Mouse (Mus musculus) erythroblast, embryonic 14.5 days (primary cell): Measurements from ENCODE around the gene BC034090.

Experiments
- GATA1 ChIP-seq: IDR thresholded peaks from 2 replicates; pipeline ENCODE4 v1.6.1; 2012; ENCODE audit warnings: low read length, inconsistent platforms, mixed read lengths
- TAL1 ChIP-seq: IDR thresholded peaks from 3 replicates; pipeline ENCODE4 v1.6.1; 2012; ENCODE audit warnings: low read length, inconsistent platforms, mixed read lengths

GRCm38 (mm10) chr1:155293446-155293845 is 49.2 kb upstream of the BC034090 start:
- TF ChIP-seq GATA1 (no peak), TAL1 (no peak)
